Mouse (Mus musculus) spleen, adult 2 months (tissue): ENCODE measurements around the gene Ehf. TPM values are rescaled to one million over a fixed set of nuclear protein-coding genes. Genes with fewer than 3 reads are reported as not detected.

ENCODE experiments used
- DNase-seq, 2 experiments: peaks; one replicate each; pipeline versions ENCODE4 v3.0.0 to v3.0.0-alpha.2; 2012 to 2021; ENCODE audit warnings: low spot score in 2 of 2, low read depth in 1 of 2
- H3K27ac ChIP-seq: fragments of 200-500 bp; 2 replicates; pipeline ENCODE4 v1.5.1; 2012; ENCODE audit warnings: low read length, inconsistent platforms; ENCODE audit not compliant: insufficient read depth
- H3K27me3 ChIP-seq: fragments of 200-500 bp; 2 replicates; pipeline ENCODE4 v1.6.1; 2012; ENCODE audit warnings: mild to moderate bottlenecking, moderate library complexity, low read length, inconsistent platforms; ENCODE audit not compliant: control insufficient read depth, insufficient read depth
- H3K36me3 ChIP-seq: fragments of 200-500 bp; 2 replicates; pipeline ENCODE4 v1.6.1; 2012; ENCODE audit warnings: mild to moderate bottlenecking, low read length, inconsistent platforms; ENCODE audit not compliant: control insufficient read depth, insufficient read depth
- H3K4me1 ChIP-seq: fragments of 200-500 bp; 2 replicates; pipeline ENCODE4 v1.6.1; 2011; ENCODE audit warnings: inconsistent platforms; ENCODE audit not compliant: control insufficient read depth, insufficient read depth, insufficient read length
- H3K4me3 ChIP-seq: fragments of 200-500 bp; 2 replicates; pipeline ENCODE4 v1.5.1; 2011; ENCODE audit warnings: mild to moderate bottlenecking, inconsistent platforms; ENCODE audit not compliant: insufficient read depth, insufficient read length; ENCODE audit errors: extremely low read depth
- CTCF ChIP-seq: fragments of 200-500 bp; IDR thresholded peaks from 2 replicates; pipeline ENCODE4 v1.5.1; 2011; ENCODE audit warnings: mild to moderate bottlenecking, inconsistent platforms; ENCODE audit not compliant: insufficient read depth, insufficient read length, insufficient replicate concordance; ENCODE audit errors: extremely low read depth
- POLR2A ChIP-seq: fragments of 200-500 bp; IDR thresholded peaks from 2 replicates; pipeline ENCODE4 v1.6.1; 2011; ENCODE audit warnings: low read depth, low read length, inconsistent platforms
- WGBS: fragments of 180-500 bp; shearing (Covaris S2); methylation state at CpG from one replicate; pipeline ENCODE4 v1.1.7; 2018; 5-methylcytosine and 5-hydroxymethylcytosine counted together
- polyA plus RNA-seq: library from polyadenylated mRNA; depleted of rRNA; stranded (reverse); fragments of >200 nt; gene quantifications from 2 replicates; pipeline ENCODE4 v1.2.3, GENCODE M21; 2012; rRNA removed

The Ehf gene
- polyA plus RNA-seq, 1 experiment, result 3.2 TPM

DNA sequence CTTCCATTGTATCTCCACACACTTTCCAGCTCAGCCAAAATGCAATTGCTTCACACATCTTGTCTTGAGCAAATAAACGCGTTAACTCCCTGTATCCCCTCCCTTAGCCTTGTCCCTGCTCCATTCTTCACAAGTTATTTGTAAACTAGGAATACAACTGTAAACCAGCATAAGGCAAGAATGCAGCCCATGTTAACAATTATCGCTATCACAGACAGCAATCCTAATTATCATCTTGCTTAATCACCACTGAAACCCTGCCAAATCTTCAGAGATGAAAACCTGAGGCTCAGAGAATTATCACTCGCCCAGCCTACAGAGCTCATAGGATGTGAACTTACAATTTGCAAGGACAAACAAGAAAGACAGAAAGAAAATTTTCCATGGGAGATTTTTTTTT, 84.8 kb downstream of the Ehf start:
- H3K4me3 ChIP-seq, result no peak overlapping the region
- no peaks in the 10 kb centered on the region for H3K36me3 ChIP-seq
- TF ChIP-seq CTCF, result no peak
- no peak for TF ChIP-seq POLR2A
- 92% methylated on average over 4 of the region's 4 CpGs for WGBS
- DNase-seq, result no peak
- no peaks in the 10 kb centered on the region for H3K4me1 ChIP-seq
- H3K27ac ChIP-seq, result no peak overlapping the region
- no peaks in the 10 kb centered on the region for H3K27me3 ChIP-seq

DNA sequence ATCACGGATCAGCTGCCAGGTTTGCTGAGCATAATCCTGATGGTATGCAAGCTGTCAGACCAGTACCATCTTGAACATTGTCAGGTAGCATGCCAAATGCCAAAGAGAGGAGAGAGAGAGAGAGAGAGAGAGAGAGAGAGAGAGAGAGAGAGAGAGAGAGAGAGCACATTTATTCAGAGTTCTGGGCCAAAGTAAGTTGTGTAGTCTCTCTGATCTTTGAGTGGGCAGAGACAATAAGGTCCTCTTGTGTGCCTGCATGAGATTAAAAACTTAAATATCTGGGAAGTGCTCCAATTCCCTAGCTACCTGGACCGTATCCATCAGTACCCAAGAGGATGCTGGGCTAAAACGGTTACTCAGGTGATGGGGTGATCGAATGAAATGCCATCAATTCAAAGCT, 87.3 kb downstream of the Ehf start:
- Histone ChIP-seq H3K4me3 (no peak overlapping the region), H3K36me3 (no peaks in the 10 kb centered on the region), H3K27ac (no peak overlapping the region), H3K4me1 (no peaks in the 10 kb centered on the region), H3K27me3 (no peaks in the 10 kb centered on the region)
- no peak for DNase-seq
- WGBS, result 89% methylated on average over 4 of the region's 4 CpGs
- TF ChIP-seq CTCF, result no peak
- TF ChIP-seq POLR2A, result no peak

DNA sequence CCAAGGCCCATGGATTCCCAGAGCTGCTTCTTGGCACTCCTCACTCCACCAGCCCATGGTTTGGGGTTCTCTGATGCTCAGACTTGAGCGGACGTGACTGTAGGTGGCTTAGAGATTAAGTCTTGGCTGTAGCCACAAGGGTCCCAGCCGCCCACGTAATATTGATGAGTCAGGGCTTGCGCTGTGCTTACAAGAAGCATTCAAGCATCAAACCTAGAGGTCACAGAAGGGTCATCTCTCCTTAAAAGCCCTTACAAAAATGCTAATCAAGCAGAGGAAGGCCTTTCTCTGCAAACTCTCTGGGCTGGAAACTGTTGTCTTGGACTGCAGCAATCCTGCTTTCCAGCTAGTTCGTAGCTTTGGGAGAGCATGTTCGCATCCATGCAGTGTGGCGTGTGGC, 88.2 kb downstream of the Ehf start:
- no peaks in the 10 kb centered on the region for H3K36me3 ChIP-seq
- TF ChIP-seq POLR2A (no peak), CTCF (no peak)
- no peak for DNase-seq
- WGBS, result 91% methylated on average over 8 of the region's 8 CpGs
- no peak overlapping the region for H3K4me3 ChIP-seq
- no peaks in the 10 kb centered on the region for H3K4me1 ChIP-seq
- no peaks in the 10 kb centered on the region for H3K27me3 ChIP-seq
- no peak overlapping the region for H3K27ac ChIP-seq

DNA sequence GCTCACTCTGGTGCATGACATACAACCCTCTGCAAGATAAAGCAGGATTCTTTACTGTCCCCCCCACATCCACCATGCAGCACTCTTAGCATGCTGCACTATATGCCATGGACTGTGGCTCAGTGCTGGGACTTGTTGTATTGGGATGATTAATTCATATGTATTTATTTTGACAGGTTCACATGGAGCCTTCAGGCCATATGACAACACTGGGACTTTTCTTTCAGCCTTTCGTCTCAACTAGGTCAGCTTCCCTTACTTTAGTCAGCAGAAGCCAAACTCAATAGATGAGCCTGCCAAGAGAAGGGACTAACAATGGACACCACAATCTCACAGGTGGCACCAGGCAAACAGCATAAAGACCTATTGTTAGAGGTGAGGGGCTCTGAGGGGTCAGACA, 89.5 kb downstream of the Ehf start:
- Histone ChIP-seq H3K4me3 (no peak overlapping the region), H3K36me3 (no peaks in the 10 kb centered on the region), H3K4me1 (no peaks in the 10 kb centered on the region), H3K27me3 (no peaks in the 10 kb centered on the region), H3K27ac (no peak overlapping the region)
- TF ChIP-seq POLR2A (no peak), CTCF (no peak)
- no peak for DNase-seq
- WGBS, result 82% methylated on average over 1 of the region's 1 CpGs

Other genes starting within 250 kb of the Ehf start
- gene Pdhx, start 229.8 kb downstream of the Ehf start, polyA plus RNA-seq, result 4.7 and 5.1 TPM in 2 replicates
- 7.1 and 7.4 TPM in 2 replicates for gene Apip, start 229.6 kb downstream of the Ehf start, polyA plus RNA-seq
- gene Elf5, start 108.4 kb upstream of the Ehf start, polyA plus RNA-seq, result not detected in 2 replicates
- gene Cat, start 181.9 kb upstream of the Ehf start, polyA plus RNA-seq, result 48.1 and 62.9 TPM in 2 replicates